Mouse (Mus musculus) kidney, postnatal 25 days (tissue): ENCODE results near the gene Cfap61.

Experiments
- DNase-seq, 2 experiments: peaks; one replicate each; pipeline ENCODE4 v3.0.0; 2021; ENCODE audit warnings: mixed read lengths in 2 of 2

Cfap61 gene

DNA sequence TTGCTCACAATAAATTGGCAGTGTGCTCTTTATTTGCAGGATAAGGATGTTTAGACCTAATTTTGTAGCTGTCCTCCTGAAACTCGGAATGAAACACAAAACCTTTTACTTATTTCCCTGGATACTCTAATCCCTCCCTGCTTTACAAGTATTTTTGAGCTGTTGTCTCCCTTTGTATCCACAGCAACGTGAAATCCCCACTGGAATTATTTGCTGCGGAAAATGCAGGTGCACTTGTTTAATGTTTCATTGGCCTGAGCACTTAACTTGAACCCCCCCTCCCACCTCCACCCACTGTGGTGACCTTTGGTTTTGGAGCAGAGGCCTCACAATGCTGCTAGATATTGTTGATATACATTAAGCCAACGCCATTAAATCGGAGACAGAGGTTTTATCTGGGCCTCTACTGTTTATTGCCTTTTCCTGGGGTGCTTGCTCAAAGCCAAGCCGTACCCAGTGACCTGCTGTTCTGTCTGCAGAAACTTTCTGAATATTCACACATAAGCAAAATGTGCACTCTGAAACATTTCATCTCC, 154.6 kb downstream of the Cfap61 start:
- no peak for DNase-seq

DNA sequence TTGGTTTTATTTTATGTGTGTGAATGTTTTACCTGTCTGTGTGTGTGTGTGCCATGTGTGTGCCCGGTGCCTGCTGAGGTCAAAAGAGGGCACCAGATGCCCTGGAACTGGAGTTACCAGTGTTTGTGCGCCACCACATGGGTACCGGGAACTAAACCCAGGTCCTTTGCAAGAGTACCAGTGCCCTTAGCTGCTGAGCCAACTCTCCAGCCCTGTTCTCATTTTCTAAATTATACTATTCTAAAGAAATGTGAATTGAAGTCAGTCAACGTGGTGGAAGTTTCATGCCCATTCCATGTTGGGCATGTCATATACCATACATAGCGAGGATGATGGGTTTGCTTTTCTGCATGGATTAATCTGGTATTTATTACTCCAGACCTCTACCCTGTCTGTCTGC, 162.9 kb downstream of the Cfap61 start:
- no peak for DNase-seq

DNA sequence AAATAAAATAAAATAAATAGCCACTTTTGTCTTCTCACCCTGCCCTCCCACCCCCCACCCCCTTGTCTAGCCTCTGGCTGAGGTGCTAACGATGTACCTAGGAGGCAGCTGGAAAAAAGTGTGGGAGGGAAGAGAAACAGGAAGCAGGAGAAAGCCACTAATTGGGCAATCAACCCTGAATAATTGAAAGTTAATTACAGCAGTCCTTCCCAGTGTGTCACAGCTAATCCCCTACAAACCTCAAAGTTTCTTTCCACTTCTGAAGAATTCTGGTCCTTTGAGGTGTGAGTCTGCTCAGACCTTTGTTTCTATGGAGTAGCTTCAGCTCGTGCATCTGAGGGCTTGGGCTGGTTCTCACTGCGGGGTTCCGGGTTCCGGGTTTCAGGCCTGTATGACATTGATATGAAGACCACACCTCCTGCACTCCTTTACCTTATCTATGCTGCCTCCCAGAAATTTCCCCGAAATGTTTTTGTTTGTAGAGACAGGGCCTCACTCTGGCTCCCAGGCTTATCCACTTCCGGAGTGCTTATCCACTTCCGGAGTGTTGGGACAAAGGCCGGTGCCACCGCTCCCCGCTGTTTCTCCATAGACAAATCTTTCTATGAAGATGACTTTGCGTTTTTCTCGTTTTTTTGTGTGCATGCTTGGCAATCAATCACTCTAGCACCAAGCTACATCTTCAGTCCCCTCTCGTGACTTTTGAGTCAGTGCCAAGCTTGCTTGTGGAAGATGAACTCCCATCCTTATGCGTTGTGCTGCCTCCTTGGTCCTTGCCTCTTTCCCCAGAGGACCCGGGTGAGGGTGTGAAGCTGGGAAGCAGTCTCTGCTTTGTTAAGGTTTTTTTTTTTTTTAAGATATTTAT, 164.5 kb downstream of the Cfap61 start:
- DNase-seq = no peak

DNA sequence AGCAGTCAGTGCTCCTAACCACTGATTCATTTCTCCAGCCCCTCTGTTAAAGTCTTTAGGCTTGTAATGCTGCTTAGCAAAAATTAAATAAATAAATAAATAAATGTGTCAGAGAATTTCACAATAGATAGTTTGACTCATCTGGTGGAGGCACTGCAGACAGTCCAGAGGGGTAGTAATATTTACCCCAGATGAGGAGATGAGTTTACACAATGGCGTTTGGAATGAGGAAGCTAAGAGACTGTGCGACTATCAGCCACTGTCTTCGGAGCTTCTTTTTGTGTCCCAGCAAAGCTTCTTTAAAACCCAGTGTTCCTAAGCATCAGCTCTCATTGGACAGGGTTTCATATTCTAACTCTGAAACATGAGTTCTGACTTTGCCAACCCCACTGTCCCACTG, 165.3 kb downstream of the Cfap61 start:
- no peak for DNase-seq

DNA sequence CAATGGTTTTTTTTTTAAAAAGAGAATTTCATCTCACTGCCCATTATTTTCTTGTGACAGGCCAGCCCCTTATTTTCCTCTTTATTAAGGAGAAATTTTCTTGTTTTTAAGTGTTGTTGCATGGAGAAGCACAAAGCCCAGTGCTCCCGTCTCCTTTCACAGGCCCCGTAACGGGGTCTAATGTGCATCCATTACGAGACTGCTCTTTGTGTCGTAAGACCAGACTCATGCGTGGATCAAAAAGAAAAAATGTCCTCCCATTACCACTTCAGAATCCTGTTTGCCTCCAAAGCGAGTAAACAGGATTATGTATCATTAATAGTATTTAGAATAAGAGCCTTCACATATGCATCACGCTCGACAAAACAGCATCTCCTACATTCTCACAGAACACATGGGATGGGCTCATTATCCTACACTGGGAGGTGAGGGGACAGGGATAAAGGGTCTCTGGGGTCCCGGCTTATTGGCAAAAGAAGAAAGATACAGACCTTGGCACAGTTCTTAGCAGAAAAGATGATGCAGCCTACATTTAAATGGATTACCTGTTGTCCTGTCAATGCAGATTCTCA, 166.0 kb downstream of the Cfap61 start:
- no peak for DNase-seq

DNA sequence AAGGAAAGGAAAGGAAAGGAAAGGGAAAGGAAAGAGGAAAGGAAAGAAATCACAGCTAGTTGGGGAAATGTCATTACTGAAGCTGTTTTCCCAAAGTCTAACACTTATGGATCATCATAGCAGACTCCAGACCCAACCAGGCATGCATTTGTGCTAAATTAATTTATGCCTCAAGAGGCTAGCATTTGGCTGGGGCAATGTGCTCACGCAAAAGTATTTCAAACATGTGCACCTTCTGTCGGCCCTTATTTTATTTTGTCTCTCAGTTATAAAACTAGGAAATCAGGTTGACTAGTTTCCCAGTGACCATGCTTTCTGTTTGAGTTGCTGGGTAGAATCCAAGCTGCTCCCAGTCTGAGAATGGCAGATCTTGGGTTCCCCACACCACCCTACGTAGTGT, 168.0 kb downstream of the Cfap61 start:
- no peak for DNase-seq

DNA sequence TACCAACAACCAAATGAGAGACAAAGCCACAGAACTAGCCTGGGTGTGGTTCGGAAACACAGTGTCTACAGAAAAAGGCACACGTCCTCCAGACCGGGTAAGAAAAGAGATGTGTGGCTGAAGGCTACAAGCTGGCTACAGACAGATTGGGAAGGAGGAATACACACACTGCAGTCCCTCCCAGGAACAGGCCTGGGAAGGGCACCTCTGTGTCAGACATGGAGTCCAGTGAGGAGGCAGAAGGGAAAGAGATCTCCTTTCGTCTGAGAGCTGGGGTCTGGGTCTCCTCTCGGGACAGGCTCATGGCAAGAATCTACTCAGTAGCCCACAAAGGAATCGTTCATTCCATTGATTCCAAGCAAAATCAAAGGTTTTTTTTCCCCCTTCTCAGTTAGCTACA, 170.8 kb downstream of the Cfap61 start:
- no peak for DNase-seq

DNA sequence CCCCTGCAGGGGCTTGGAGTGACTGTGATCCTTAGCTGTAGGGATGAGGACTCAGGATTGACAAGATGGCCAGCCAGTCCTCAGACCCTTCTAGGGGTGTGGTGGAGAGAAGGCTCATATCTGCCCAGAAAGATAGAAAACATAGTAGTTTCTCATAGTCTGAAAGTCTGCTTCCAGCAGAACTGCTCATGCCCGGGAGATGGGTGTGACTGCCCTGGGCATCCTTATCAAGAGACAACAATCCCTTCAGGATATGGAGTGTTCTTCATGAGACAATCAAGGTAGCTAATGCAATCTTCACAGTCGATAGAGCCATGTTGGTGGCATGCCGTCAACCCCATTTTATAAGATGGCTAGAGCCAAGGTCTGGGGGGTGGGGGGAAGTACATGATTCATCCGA, 173.4 kb downstream of the Cfap61 start:
- DNase-seq = no peak

DNA sequence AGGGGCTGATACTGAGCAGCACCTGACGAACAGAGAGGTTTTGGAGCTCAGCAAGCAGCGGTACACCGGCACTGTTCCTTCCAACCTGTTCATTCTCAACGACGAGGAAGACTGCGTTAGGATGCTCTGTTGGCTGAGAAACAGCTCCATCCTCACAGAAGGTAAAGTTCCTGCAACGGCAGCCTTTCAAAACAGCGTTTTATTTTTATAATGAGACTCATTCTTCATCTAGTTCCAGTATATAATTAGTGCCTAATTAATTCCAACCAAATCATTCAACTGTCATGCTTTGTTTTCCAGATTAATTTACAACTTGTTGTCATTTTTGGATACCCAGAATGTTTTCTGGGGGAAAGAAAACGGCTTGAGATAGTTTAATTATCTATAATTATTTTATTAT, 175.3 kb downstream of the Cfap61 start:
- no peak for DNase-seq

DNA sequence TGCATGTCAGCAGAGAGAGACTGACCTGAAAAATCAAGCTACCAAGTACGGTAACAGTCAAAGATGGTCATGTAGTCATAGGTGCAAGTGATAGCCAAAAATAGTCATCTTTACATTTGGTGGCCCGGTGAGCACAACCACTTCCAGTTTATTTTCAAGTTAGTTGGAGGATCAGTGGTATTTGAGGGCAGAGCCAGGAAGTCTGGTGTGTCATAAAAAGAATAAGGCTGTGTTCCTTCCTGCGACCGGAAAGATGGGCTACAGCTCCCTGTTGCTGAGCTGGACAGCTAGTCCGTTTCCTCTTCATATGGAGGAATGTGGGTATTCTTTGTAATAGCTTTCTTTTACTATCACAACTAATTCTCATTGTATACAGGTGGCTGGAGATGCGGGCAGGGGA, 181.7 kb downstream of the Cfap61 start:
- no peak for DNase-seq

DNA sequence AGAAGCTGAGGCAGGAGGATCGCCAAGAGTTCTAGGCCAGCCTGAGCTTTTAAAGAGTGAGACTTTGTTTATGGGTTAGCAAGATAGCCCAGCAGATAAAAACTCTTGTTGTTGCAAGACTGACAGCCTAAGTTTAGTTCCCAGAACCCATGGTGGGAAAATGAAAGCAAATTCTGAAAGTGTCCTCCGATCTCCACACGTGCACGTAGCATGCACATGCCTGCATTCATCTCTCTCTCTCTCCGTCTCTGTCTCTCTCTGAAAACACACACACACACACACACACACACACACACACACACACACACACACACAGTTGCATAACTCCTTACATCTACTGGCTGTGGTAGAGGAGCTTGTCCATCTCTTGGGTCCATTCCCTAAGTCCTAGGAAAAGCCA, 182.1 kb downstream of the Cfap61 start:
- DNase-seq = no peak

DNA sequence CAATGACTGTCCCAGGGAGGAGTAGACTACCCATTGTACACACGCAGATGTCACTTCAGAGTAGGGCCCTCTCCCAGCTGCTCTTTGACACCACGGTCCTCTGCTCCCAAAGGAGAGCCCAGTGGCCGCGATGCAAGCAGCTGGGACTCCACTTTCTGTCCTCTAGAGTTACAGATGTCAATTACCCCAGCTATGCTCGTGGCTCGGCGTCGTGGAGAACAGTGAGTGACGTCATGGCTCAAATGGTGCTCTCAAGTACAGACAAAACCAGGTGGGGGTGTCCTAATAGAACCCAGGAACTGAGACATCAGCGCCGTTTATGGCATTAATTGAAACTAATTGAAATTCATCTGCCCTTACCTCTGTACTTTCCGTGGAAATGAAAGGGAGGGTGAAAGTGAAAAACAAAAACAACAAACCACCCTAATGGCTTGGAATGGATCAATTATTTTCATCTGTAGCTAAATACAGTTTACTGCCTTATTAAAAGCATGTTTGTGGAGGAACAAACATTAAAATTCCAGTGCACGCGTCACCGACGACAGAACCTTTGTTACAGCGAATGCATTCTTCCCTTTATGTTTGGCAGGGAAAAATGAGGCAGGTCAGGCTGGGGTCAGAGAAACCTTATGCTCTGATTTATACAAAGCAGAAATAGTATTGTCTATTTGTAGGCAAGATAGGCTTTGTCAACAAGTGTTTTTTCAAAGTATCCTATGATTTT, 182.8 kb downstream of the Cfap61 start:
- no peak for DNase-seq

DNA sequence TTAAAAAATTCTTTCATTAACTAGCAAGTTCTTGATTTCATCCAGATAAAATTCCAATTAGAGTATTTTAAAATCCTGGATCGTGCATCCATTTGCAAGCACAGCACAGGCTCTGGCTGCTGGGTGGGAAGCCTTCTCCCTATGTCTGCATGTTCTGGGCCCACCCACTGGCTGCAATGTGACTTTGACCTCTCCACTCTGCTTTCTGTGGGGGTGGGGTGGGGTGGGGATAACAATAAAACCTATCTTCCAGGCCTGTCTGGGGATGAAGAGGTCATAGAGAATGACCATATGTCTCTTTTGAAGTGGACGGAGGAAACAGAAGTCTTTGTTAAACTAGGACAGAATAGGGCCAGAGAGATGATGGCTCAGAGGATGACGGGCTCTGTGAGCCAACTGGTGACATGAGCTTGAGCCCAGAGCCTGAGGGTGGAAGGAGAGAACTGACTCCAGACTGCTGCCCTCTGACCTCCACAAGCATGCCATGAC, 183.4 kb downstream of the Cfap61 start:
- no peak for DNase-seq

DNA sequence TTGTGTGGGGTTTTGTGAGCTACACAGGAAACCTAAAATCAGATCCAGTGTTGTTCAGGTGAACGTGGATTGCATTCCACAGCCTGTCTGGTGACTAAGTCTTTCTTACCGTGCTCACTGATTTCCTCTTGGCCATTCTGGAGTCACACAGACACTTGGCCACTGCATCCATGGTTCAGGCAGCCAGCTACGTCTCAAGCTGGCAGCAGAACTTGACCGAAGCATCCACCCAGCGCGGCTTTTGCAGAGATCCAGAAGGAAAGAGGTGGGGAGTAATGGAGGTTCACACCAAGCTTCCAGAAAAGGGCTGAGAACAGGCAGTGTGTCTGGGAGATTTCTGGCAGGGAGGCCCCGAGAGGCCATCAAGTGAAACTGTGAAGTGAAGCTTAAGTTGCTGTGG, 187.0 kb downstream of the Cfap61 start:
- no peak for DNase-seq

DNA sequence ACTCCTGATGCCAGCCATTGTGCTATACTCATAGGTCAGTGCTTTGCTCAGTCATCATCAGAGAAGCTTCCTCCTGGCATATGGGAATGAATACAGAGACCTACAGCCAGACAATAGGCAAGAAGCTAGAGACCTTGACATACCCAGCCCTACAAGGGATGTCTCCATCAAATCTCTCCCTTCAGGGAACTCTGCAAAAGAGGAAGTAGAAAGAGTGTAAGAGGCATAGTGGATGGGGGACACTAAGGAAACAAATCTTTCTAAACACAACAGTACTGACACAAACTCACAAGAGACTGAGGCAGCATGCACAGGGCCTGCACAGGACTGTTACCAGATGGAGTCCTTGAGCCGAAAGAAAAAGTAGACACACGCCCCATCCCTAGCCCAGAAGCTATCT, 190.5 kb downstream of the Cfap61 start:
- DNase-seq = no peak

DNA sequence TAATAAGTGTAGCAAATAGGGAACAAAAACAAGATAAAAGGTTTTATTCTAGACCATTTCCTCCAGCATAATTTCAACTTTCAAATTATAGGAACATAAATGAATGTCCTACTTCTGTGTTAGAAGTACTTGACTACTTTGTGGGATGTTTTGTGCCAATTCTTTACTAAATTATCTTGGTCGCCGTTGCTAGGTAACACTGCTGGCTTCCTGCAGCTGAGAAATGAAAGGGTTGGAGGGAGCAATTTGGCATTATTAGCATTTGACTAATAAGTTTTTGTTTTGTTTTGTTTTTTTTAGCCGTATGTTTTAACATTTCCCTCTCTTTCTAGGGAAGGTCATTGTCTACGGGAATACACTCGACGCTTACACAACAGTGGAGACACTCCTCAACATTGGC, 194.0 kb downstream of the Cfap61 start:
- no peak for DNase-seq

DNA sequence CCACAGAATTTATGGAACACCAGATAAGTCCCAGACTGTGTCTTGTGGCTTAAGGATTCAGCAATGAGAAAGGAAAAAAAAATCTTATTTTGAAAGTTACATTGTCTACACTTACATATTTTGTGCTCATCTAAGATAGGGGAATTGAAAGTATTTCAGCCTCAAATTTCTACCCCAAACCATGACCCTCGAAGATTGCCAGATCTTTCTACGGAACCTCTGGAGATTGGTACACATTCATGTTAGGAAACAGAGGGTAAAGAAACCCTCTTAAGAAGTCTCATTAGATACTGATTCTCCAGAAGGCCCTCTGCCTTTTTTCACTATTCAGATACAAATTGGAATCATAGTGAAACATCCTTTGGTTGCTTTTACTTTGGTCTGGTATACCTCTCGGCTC, 195.9 kb downstream of the Cfap61 start:
- DNase-seq = no peak

DNA sequence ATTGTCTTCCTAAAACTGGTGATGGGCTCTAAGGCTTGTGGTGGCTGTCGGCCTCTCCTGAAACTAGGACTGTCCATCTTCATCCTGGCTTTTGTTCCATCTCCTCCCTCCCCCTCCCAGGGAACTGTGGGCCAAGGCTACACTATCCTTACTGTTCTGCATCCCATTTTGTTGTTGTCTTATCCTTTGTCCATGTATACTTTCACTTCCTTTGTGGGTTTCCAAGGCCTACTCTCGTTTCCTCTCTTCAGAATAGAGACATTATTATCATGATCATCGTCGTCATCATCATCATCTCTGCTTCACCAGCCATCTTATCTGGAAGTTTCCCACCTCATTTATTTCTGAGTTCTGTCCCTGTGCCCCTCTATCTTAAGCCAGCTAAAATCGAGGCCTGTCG, 199.7 kb downstream of the Cfap61 start:
- DNase-seq = no peak

DNA sequence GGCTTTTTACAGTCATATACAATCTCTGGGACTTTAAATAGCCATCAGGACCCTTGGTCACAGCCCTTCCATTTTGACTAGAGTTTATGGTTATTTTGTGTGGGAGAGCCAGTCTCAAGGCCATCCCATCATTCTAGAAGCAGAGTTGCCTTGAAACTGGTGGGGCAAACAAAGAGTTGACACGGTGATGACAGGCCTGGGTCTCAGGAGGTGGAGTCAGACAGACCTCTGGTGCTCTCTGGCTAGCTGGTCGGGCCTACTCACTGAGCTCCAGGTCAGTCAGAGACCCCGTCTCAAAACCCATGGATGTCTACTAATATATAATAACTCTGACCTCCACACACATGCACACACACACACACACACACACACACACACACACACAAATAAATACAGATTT, 206.1 kb downstream of the Cfap61 start:
- no peak for DNase-seq

DNA sequence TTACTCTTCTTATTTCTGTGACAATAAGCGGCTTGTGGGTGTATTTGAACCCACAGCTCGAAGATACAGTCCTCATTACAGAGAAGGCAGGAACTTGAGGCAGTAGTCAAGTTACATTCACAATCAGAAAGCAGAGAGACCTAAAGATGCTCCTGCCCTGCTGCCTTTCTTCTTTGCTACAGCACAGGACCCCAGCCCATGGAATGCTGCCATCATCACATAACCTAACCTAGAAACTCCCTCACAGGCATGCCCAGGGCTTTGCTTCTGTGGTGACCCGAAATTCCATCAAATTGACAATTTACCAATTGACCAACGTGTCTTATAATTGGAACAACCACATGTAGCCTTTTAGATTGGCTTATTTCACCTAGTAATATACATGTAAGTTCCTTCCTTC, 212.7 kb downstream of the Cfap61 start:
- no peak for DNase-seq

DNA sequence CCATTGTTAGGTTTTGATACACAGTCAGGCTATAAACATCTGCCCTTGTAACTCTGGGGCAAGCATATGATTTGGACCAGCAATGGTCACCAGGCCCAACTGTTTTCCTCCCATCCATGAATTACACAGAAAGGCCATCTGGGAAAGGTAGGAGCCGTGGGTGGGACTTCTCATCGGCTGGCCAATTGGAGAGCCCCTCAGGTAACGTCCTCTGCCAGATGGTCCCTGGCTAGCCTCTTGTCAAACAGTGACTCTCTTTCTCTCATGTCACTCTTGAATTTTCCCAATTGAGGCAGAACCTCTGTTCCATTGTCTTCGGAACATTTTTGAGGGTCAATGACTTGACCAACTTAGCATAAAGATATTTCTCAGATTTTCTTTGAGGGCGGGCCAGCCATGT, 213.2 kb downstream of the Cfap61 start:
- no peak for DNase-seq

DNA sequence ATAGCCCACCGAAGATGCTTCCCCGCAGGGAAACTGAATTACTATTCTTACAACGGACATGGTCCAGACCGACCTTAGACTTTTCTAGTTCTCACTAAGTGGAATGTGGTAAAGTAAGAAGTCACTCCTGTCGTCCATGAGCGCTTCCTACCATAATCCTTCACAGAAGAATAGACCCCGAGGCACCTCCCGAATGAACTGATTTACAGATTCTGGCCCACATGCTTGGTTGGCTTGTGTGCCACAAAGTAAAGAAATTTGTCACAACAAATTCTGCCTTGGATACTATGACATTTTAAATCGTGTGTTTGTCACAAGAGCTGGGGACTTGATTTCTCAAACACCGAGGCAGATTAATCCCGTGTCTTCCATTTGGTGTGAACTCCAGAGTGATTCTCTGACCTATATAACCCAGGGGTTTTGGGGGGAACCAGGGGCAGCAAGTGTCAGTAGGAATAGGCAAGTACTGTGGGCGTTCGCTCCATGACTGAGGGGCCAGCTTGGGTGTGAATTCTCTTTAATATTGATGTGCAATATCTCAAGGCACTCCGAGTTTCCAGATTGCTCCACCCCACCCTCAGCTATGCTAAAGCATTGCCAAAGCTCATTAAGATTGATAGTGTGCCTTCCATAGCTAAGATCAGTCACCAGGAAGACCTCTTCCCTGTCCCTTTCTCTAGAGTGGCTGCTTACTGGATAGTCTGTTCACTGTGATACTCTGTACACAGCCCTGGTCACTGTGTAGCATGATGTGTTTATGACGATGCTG, 214.8 kb downstream of the Cfap61 start:
- DNase-seq = no peak
